Mouse (Mus musculus) liver, embryonic 15.5 days (tissue): Measurements from ENCODE around the gene Rnf216. TPM values are rescaled to one million over a fixed set of nuclear protein-coding genes. Genes with fewer than 3 reads are reported as not detected.

ENCODE experiments used
- ATAC-seq: fragments of 200-750 bp; cut with Nextera tagmentation; 2 replicates; pipeline ENCODE4 v1.8.0; 2017; ENCODE audit warnings: moderate number of reproducible peaks, mild to moderate bottlenecking, moderate library complexity; ENCODE audit not compliant: insufficient read depth
- H3K27ac ChIP-seq: fragments of 300-500 bp; sonication (generic); replicated peaks from 2 replicates; pipeline ENCODE4 v1.5.1; 2015; ENCODE audit warnings: mild to moderate bottlenecking, inconsistent platforms
- H3K27me3 ChIP-seq: fragments of 300-500 bp; sonication (generic); 2 replicates; pipeline ENCODE4 v1.6.1; 2015; ENCODE audit warnings: mild to moderate bottlenecking, inconsistent platforms
- H3K36me3 ChIP-seq: fragments of 300-500 bp; sonication (generic); replicated peaks from 2 replicates; pipeline ENCODE4 v1.6.1; 2015; ENCODE audit warnings: moderate library complexity, mild to moderate bottlenecking, inconsistent platforms
- H3K4me1 ChIP-seq: fragments of 300-500 bp; sonication (generic); replicated peaks from 2 replicates; pipeline ENCODE4 v1.6.1; 2015; ENCODE audit warnings: inconsistent platforms
- H3K4me2 ChIP-seq: fragments of 300-500 bp; sonication (generic); 2 replicates; pipeline ENCODE4 v1.6.1; 2015; ENCODE audit warnings: moderate library complexity, mild to moderate bottlenecking, inconsistent platforms
- H3K4me3 ChIP-seq: fragments of 300-500 bp; sonication (generic); replicated peaks from 2 replicates; pipeline ENCODE4 v1.5.1; 2015; ENCODE audit warnings: mild to moderate bottlenecking, inconsistent platforms
- H3K9ac ChIP-seq: fragments of 300-500 bp; sonication (generic); 2 replicates; pipeline ENCODE4 v1.6.1; 2015; ENCODE audit warnings: moderate library complexity, mild to moderate bottlenecking, inconsistent platforms
- H3K9me3 ChIP-seq: fragments of 300-500 bp; sonication (generic); replicated peaks from 2 replicates; pipeline ENCODE4 v1.6.1; 2016; ENCODE audit warnings: inconsistent platforms
- WGBS: fragments of 180-500 bp; shearing (Covaris S2); methylation state at CpG from one replicate; pipeline ENCODE4 v1.1.7; 2015; ENCODE audit warnings: mixed read lengths; ENCODE audit not compliant: insufficient replicate concordance; 5-methylcytosine and 5-hydroxymethylcytosine counted together
- polyA plus RNA-seq: library from polyadenylated mRNA; unstranded; fragments of >200 nt; fragmentation: Nextera tagmentation; extraction: Ambion mirVana; gene quantifications from 2 replicates; pipeline ENCODE4 v1.2.1, GENCODE M21; 2015

The Rnf216 gene
- polyA plus RNA-seq, 1 experiment from 2014 or later = 13.9 TPM

- Histone ChIP-seq H3K36me3 (no peaks in the 10 kb centered on the region), H3K4me1 (peaks cover 11% of the 10 kb centered on the region), H3K4me2 (no peak overlapping the region), H3K27me3 (peaks cover 14% of the 10 kb centered on the region; the same call in 1 of the 2 replicates), H3K4me3 (no peak overlapping the region), H3K9me3 (no peaks in the 10 kb centered on the region), H3K27ac (no peak overlapping the region), H3K9ac (no peak overlapping the region)
- no peak for ATAC-seq
- 13% methylated on average over 13 of the region's 13 CpGs for WGBS
Measured at GRCm38 (mm10) chr5:143132935-143133514, 20.2 kb upstream of the Rnf216 start.

- 69% methylated on average over 7 of the region's 7 CpGs for WGBS
- H3K9me3 ChIP-seq = no peaks in the 10 kb centered on the region
- no peak overlapping the region for H3K9ac ChIP-seq
Measured at GRCm38 (mm10) chr5:143130342-143130741, 17.5 kb upstream of the Rnf216 start.

GRCm38 (mm10) chr5:143129101-143129500 is 16.3 kb upstream of the Rnf216 start:
- Histone ChIP-seq H3K9ac (no peak overlapping the region), H3K27ac (no peak overlapping the region), H3K36me3 (no peaks in the 10 kb centered on the region), H3K4me1 (no peaks in the 10 kb centered on the region; the same call in 1 of the 2 replicates), H3K4me2 (no peak overlapping the region), H3K4me3 (no peak overlapping the region), H3K27me3 (peaks cover 33% of the 10 kb centered on the region; the same call in 1 of the 2 replicates), H3K9me3 (no peaks in the 10 kb centered on the region)
- no peak for ATAC-seq
- 79% methylated on average over 16 of the region's 16 CpGs for WGBS

More at GRCm38 (mm10) chr5:143130342-143130741, 17.5 kb upstream of the Rnf216 start:
- H3K4me3 ChIP-seq = no peak overlapping the region
- no peak for ATAC-seq
- no peaks in the 10 kb centered on the region for H3K36me3 ChIP-seq
- H3K27me3 ChIP-seq = peaks cover 23% of the 10 kb centered on the region; the same call in 1 of the 2 replicates
- H3K4me1 ChIP-seq = peaks cover 8% of the 10 kb centered on the region
- no peak overlapping the region for H3K27ac ChIP-seq
- no peak overlapping the region for H3K4me2 ChIP-seq

GRCm38 (mm10) chr5:143127837-143128236 is 15.0 kb upstream of the Rnf216 start:
- no peak overlapping the region for H3K4me3 ChIP-seq
- no peaks in the 10 kb centered on the region; the same call in 1 of the 2 replicates for H3K4me1 ChIP-seq
- H3K36me3 ChIP-seq = no peaks in the 10 kb centered on the region
- H3K9me3 ChIP-seq = no peaks in the 10 kb centered on the region
- no peak for ATAC-seq
- WGBS = 58% methylated on average over 8 of the region's 8 CpGs
- no peak overlapping the region for H3K27ac ChIP-seq
- peaks cover 29% of the 10 kb centered on the region; the same call in 1 of the 2 replicates for H3K27me3 ChIP-seq
- H3K4me2 ChIP-seq = no peak overlapping the region
- H3K9ac ChIP-seq = no peak overlapping the region

GRCm38 (mm10) chr5:143126908-143127307 is 14.1 kb upstream of the Rnf216 start:
- no peak overlapping the region for H3K4me3 ChIP-seq
- H3K9ac ChIP-seq = no peak overlapping the region
- no peaks in the 10 kb centered on the region for H3K36me3 ChIP-seq
- no peak overlapping the region for H3K4me2 ChIP-seq
- no peak for ATAC-seq
- H3K27ac ChIP-seq = no peak overlapping the region
- H3K9me3 ChIP-seq = no peaks in the 10 kb centered on the region
- 57% methylated on average over 4 of the region's 4 CpGs for WGBS
- H3K27me3 ChIP-seq = peaks cover 36% of the 10 kb centered on the region
- H3K4me1 ChIP-seq = no peaks in the 10 kb centered on the region

GRCm38 (mm10) chr5:143126089-143126488 is 13.3 kb upstream of the Rnf216 start:
- H3K27me3 ChIP-seq = peaks cover 36% of the 10 kb centered on the region
- WGBS = 76% methylated on average over 9 of the region's 9 CpGs

GRCm38 (mm10) chr5:143125601-143126000 is 12.8 kb upstream of the Rnf216 start:
- H3K4me2 ChIP-seq = no peak overlapping the region
- H3K36me3 ChIP-seq = no peaks in the 10 kb centered on the region
- H3K27ac ChIP-seq = no peak overlapping the region
- no peak overlapping the region for H3K4me3 ChIP-seq
- peaks cover 36% of the 10 kb centered on the region for H3K27me3 ChIP-seq
- H3K9me3 ChIP-seq = no peaks in the 10 kb centered on the region
- no peak overlapping the region for H3K9ac ChIP-seq
- WGBS = 62% methylated on average over 7 of the region's 7 CpGs
- ATAC-seq = no peak
- no peaks in the 10 kb centered on the region for H3K4me1 ChIP-seq

More at GRCm38 (mm10) chr5:143126089-143126488, 13.3 kb upstream of the Rnf216 start:
- Histone ChIP-seq H3K4me2 (no peak overlapping the region), H3K36me3 (no peaks in the 10 kb centered on the region), H3K4me3 (no peak overlapping the region), H3K4me1 (no peaks in the 10 kb centered on the region), H3K9me3 (no peaks in the 10 kb centered on the region), H3K27ac (no peak overlapping the region), H3K9ac (no peak overlapping the region)
- no peak for ATAC-seq

GRCm38 (mm10) chr5:143124805-143125378 is 12.1 kb upstream of the Rnf216 start:
- Histone ChIP-seq H3K9me3 (no peaks in the 10 kb centered on the region), H3K36me3 (no peaks in the 10 kb centered on the region), H3K4me2 (no peak overlapping the region), H3K4me1 (no peaks in the 10 kb centered on the region), H3K27ac (no peak overlapping the region), H3K27me3 (peaks cover 36% of the 10 kb centered on the region), H3K4me3 (no peak overlapping the region), H3K9ac (no peak overlapping the region)
- 75% methylated on average over 4 of the region's 4 CpGs for WGBS
- no peak for ATAC-seq

- WGBS = 38% methylated on average over 1 of the region's 1 CpGs
- Histone ChIP-seq H3K4me3 (no peak overlapping the region), H3K9ac (no peak overlapping the region), H3K27me3 (peaks cover 22% of the 10 kb centered on the region), H3K4me2 (no peak overlapping the region), H3K27ac (no peak overlapping the region), H3K4me1 (no peaks in the 10 kb centered on the region), H3K9me3 (0 out of 2 replicates have a peak, but pooled peaks cover under 1% of the 10 kb centered on the region), H3K36me3 (no peaks in the 10 kb centered on the region)
- ATAC-seq = no peak
Measured at GRCm38 (mm10) chr5:143122673-143123072, 9.9 kb upstream of the Rnf216 start.

GRCm38 (mm10) chr5:143122125-143122524 is 9.3 kb upstream of the Rnf216 start:
- no peaks in the 10 kb centered on the region for H3K4me1 ChIP-seq
- no peaks in the 10 kb centered on the region for H3K36me3 ChIP-seq
- H3K9me3 ChIP-seq = 0 out of 2 replicates have a peak, but pooled peaks cover 3% of the 10 kb centered on the region
- no peak for ATAC-seq
- WGBS = 62% methylated on average over 8 of the region's 8 CpGs
- peaks cover 21% of the 10 kb centered on the region for H3K27me3 ChIP-seq
- no peak overlapping the region for H3K4me3 ChIP-seq
- no peak overlapping the region for H3K9ac ChIP-seq
- H3K27ac ChIP-seq = no peak overlapping the region
- no peak overlapping the region for H3K4me2 ChIP-seq

GRCm38 (mm10) chr5:143106842-143107241 is 6.0 kb downstream of the Rnf216 start:
- no peak for ATAC-seq
- Histone ChIP-seq H3K4me1 (peaks cover 71% of the 10 kb centered on the region), H3K9me3 (no peaks in the 10 kb centered on the region)

More at GRCm38 (mm10) chr5:143106842-143107241, 6.0 kb downstream of the Rnf216 start:
- H3K27me3 ChIP-seq = no peaks in the 10 kb centered on the region
- no peak overlapping the region for H3K9ac ChIP-seq
- 66% methylated on average over 3 of the region's 3 CpGs for WGBS
- H3K27ac ChIP-seq = no peak overlapping the region
- no peak overlapping the region for H3K4me3 ChIP-seq
- H3K4me2 ChIP-seq = no peak overlapping the region
- 0 out of 2 replicates have a peak, but pooled peaks cover 2% of the 10 kb centered on the region for H3K36me3 ChIP-seq
